Mouse (Mus musculus): ENCODE data around the gene Scaf1. TPM values are rescaled to one million over a fixed set of nuclear protein-coding genes. Genes with fewer than 3 reads are reported as not detected.
"Not testable (repeated sequence)": the region's sequence is repeated elsewhere in the genome, so short reads cannot be mapped to it uniquely, and the experiment has no call there.

The Scaf1 gene
- polyA plus RNA-seq, 1 experiment from 2014 or later, result 40.5 TPM

GRCm38 (mm10) chr7:45036702-45037101 lies 20.5 kb upstream of the Scaf1 start:
- WGBS, result 91% methylated on average over 11 of the region's 11 CpGs
- no peak for DNase-seq (ENCODE audit: low spot score)
- H3K9me3 ChIP-seq, result no peaks in the 10 kb centered on the region
- H3K27me3 ChIP-seq (ENCODE audit: insufficient read depth, poor library complexity, severe bottlenecking), result no peaks in the 10 kb centered on the region
- H3K4me3 ChIP-seq, result no peak overlapping the region
- H3K36me3 ChIP-seq, result peaks cover 99% of the 10 kb centered on the region
- no peaks in the 10 kb centered on the region for H3K4me1 ChIP-seq
- H3K27ac ChIP-seq, result no peak overlapping the region

GRCm38 (mm10) chr7:45035631-45036030 lies 19.5 kb upstream of the Scaf1 start:
- no peaks in the 10 kb centered on the region for H3K27me3 ChIP-seq (ENCODE audit: insufficient read depth, poor library complexity, severe bottlenecking)
- DNase-seq (ENCODE audit: low spot score), result no peak
- no peaks in the 10 kb centered on the region for H3K9me3 ChIP-seq
- no peak overlapping the region for H3K4me3 ChIP-seq
- no peaks in the 10 kb centered on the region for H3K4me1 ChIP-seq
- 87% methylated on average over 3 of the region's 3 CpGs for WGBS
- H3K27ac ChIP-seq, result no peak overlapping the region
- H3K36me3 ChIP-seq, result peaks cover 99% of the 10 kb centered on the region

GRCm38 (mm10) chr7:45033722-45034359 lies 17.7 kb upstream of the Scaf1 start:
- no peaks in the 10 kb centered on the region for H3K27me3 ChIP-seq (ENCODE audit: insufficient read depth, poor library complexity, severe bottlenecking)
- no peak overlapping the region for H3K27ac ChIP-seq
- peaks cover 99% of the 10 kb centered on the region for H3K36me3 ChIP-seq
- no peak for DNase-seq (ENCODE audit: low spot score)
- no peaks in the 10 kb centered on the region for H3K9me3 ChIP-seq
- H3K4me1 ChIP-seq, result no peaks in the 10 kb centered on the region
- no peak overlapping the region for H3K4me3 ChIP-seq
- 93% methylated on average over 19 of the region's 19 CpGs for WGBS

- Histone ChIP-seq H3K27me3 (ENCODE audit: insufficient read depth, poor library complexity, severe bottlenecking) (no peaks in the 10 kb centered on the region), H3K9me3 (no peaks in the 10 kb centered on the region), H3K27ac (no peak overlapping the region), H3K4me3 (no peak overlapping the region), H3K4me1 (peaks cover 5% of the 10 kb centered on the region; the same call in 1 of the 2 replicates), H3K36me3 (peaks cover 95% of the 10 kb centered on the region)
- DNase-seq (ENCODE audit: low spot score), result no peak
- 98% methylated on average over 8 of the region's 8 CpGs for WGBS
These were observed 14.7 kb upstream of the Scaf1 start for GRCm38 (mm10) chr7:45030857-45031256.

GRCm38 (mm10) chr7:45029995-45030394 lies 13.8 kb upstream of the Scaf1 start:
- Histone ChIP-seq H3K36me3 (peaks cover 86% of the 10 kb centered on the region), H3K9me3 (no peaks in the 10 kb centered on the region), H3K27ac (no peak overlapping the region), H3K27me3 (ENCODE audit: insufficient read depth, poor library complexity, severe bottlenecking) (no peaks in the 10 kb centered on the region), H3K4me3 (no peak overlapping the region), H3K4me1 (peaks cover 5% of the 10 kb centered on the region; the same call in 1 of the 2 replicates)
- 90% methylated on average over 6 of the region's 6 CpGs for WGBS
- DNase-seq (ENCODE audit: low spot score), result no peak

- DNase-seq (ENCODE audit: low spot score), result no peak
- Histone ChIP-seq H3K27ac (no peak overlapping the region), H3K4me3 (no peak overlapping the region), H3K27me3 (ENCODE audit: insufficient read depth, poor library complexity, severe bottlenecking) (no peaks in the 10 kb centered on the region), H3K36me3 (peaks cover 70% of the 10 kb centered on the region), H3K9me3 (no peaks in the 10 kb centered on the region), H3K4me1 (peaks cover 5% of the 10 kb centered on the region; the same call in 1 of the 2 replicates)
- WGBS, result 89% methylated on average over 11 of the region's 11 CpGs
These were observed 12.2 kb upstream of the Scaf1 start for GRCm38 (mm10) chr7:45028351-45028750.

GRCm38 (mm10) chr7:45027761-45028160 lies 11.6 kb upstream of the Scaf1 start:
- Histone ChIP-seq H3K36me3 (peaks cover 64% of the 10 kb centered on the region), H3K27me3 (ENCODE audit: insufficient read depth, poor library complexity, severe bottlenecking) (no peaks in the 10 kb centered on the region), H3K9me3 (no peaks in the 10 kb centered on the region), H3K4me3 (no peak overlapping the region), H3K27ac (no peak overlapping the region), H3K4me1 (peaks cover 5% of the 10 kb centered on the region; the same call in 1 of the 2 replicates)
- WGBS, result 91% methylated on average over 9 of the region's 9 CpGs
- DNase-seq (ENCODE audit: low spot score), result no peak

- Histone ChIP-seq H3K36me3 (peaks cover 49% of the 10 kb centered on the region), H3K4me3 (no peak overlapping the region), H3K9me3 (no peaks in the 10 kb centered on the region), H3K27ac (no peak overlapping the region), H3K4me1 (peaks cover 5% of the 10 kb centered on the region; the same call in 1 of the 2 replicates), H3K27me3 (ENCODE audit: insufficient read depth, poor library complexity, severe bottlenecking) (no peaks in the 10 kb centered on the region)
- no peak for DNase-seq (ENCODE audit: low spot score)
- WGBS, result 75% methylated on average over 2 of the region's 2 CpGs
These were observed 10.1 kb upstream of the Scaf1 start for GRCm38 (mm10) chr7:45026256-45026655.

- Histone ChIP-seq H3K27ac (no peak overlapping the region), H3K4me3 (no peak overlapping the region), H3K36me3 (peaks cover 44% of the 10 kb centered on the region), H3K27me3 (ENCODE audit: insufficient read depth, poor library complexity, severe bottlenecking) (no peaks in the 10 kb centered on the region), H3K4me1 (peaks cover 5% of the 10 kb centered on the region; the same call in 1 of the 2 replicates), H3K9me3 (no peaks in the 10 kb centered on the region)
- WGBS, result 74% methylated on average over 8 of the region's 8 CpGs
- DNase-seq (ENCODE audit: low spot score), result no peak
These were observed 9.5 kb upstream of the Scaf1 start for GRCm38 (mm10) chr7:45025601-45026220.

- H3K9me3 ChIP-seq, result no peaks in the 10 kb centered on the region
- H3K4me1 ChIP-seq, result peaks cover 12% of the 10 kb centered on the region
- 82% methylated on average over 15 of the region's 15 CpGs for WGBS
- H3K36me3 ChIP-seq, result peaks cover 34% of the 10 kb centered on the region
- H3K4me3 ChIP-seq, result no peak overlapping the region
- DNase-seq (ENCODE audit: low spot score), result no peak
- no peaks in the 10 kb centered on the region for H3K27me3 ChIP-seq (ENCODE audit: insufficient read depth, poor library complexity, severe bottlenecking)
- no peak overlapping the region for H3K27ac ChIP-seq
These were observed 8.4 kb upstream of the Scaf1 start for GRCm38 (mm10) chr7:45024281-45025248.

- not testable (repeated sequence) for DNase-seq (ENCODE audit: low spot score)
- WGBS, result 81% methylated on average over 5 of the region's 5 CpGs
These were observed 7.5 kb upstream of the Scaf1 start for GRCm38 (mm10) chr7:45023711-45024110.

GRCm38 (mm10) chr7:45020225-45020624 lies 4.1 kb upstream of the Scaf1 start:
- no peak overlapping the region for H3K27ac ChIP-seq
- peaks cover 2% of the 10 kb centered on the region; the same call in 1 of the 2 replicates for H3K36me3 ChIP-seq
- H3K9me3 ChIP-seq, result no peaks in the 10 kb centered on the region
- 76% methylated on average over 9 of the region's 9 CpGs for WGBS
- no peak for DNase-seq (ENCODE audit: low spot score)
- no peak overlapping the region for H3K4me3 ChIP-seq
- H3K27me3 ChIP-seq (ENCODE audit: insufficient read depth, poor library complexity, severe bottlenecking), result no peaks in the 10 kb centered on the region
- H3K4me1 ChIP-seq, result peaks cover 22% of the 10 kb centered on the region

More at GRCm38 (mm10) chr7:45023711-45024110, 7.5 kb upstream of the Scaf1 start:
- Histone ChIP-seq H3K4me1 (peaks cover 20% of the 10 kb centered on the region), H3K36me3 (peaks cover 26% of the 10 kb centered on the region)
- not testable (repeated sequence) for H3K27me3 ChIP-seq (ENCODE audit: insufficient read depth, poor library complexity, severe bottlenecking); H3K9me3 ChIP-seq; H3K4me3 ChIP-seq; H3K27ac ChIP-seq
